Mouse (Mus musculus): Measurements from ENCODE around the gene Grk5. TPM values are rescaled to one million over a fixed set of nuclear protein-coding genes. Genes with fewer than 3 reads are reported as not detected.

The Grk5 gene
- polyA plus RNA-seq, 1 experiment, result 7.2 TPM

GRCm38 (mm10) chr19:60971598-60971997 lies 82.0 kb downstream of the Grk5 start:
- no peak for DNase-seq (ENCODE audit: extremely low spot score in 1 of 2, low spot score in 1 of 2)

- no peak for DNase-seq (ENCODE audit: extremely low spot score in 1 of 2, low spot score in 1 of 2)
These were observed 82.9 kb downstream of the Grk5 start for GRCm38 (mm10) chr19:60972281-60973015.

GRCm38 (mm10) chr19:60973508-60973907 lies 84.0 kb downstream of the Grk5 start:
- DNase-seq (ENCODE audit: extremely low spot score in 1 of 2, low spot score in 1 of 2), result no peak

- DNase-seq (ENCODE audit: extremely low spot score in 1 of 2, low spot score in 1 of 2), result no peak
These were observed 90.0 kb downstream of the Grk5 start for GRCm38 (mm10) chr19:60979581-60979980.

GRCm38 (mm10) chr19:60981391-60981790 lies 91.8 kb downstream of the Grk5 start:
- no peak for DNase-seq (ENCODE audit: extremely low spot score in 1 of 2, low spot score in 1 of 2)

GRCm38 (mm10) chr19:60981894-60982293 lies 92.3 kb downstream of the Grk5 start:
- DNase-seq (ENCODE audit: extremely low spot score in 1 of 2, low spot score in 1 of 2), result no peak

- DNase-seq (ENCODE audit: extremely low spot score in 1 of 2, low spot score in 1 of 2), result no peak
These were observed 100.2 kb downstream of the Grk5 start for GRCm38 (mm10) chr19:60989766-60990165.

- DNase-seq (ENCODE audit: extremely low spot score in 1 of 2, low spot score in 1 of 2), result no peak
These were observed 104.7 kb downstream of the Grk5 start for GRCm38 (mm10) chr19:60994214-60994613.

GRCm38 (mm10) chr19:60994845-60995244 lies 105.3 kb downstream of the Grk5 start:
- no peak for DNase-seq (ENCODE audit: extremely low spot score in 1 of 2, low spot score in 1 of 2)

GRCm38 (mm10) chr19:60997784-60998183 lies 108.2 kb downstream of the Grk5 start:
- DNase-seq (ENCODE audit: extremely low spot score in 1 of 2, low spot score in 1 of 2), result no peak

- no peak for DNase-seq (ENCODE audit: extremely low spot score in 1 of 2, low spot score in 1 of 2)
These were observed 110.1 kb downstream of the Grk5 start for GRCm38 (mm10) chr19:60999652-61000051.

GRCm38 (mm10) chr19:61000958-61001357 lies 111.4 kb downstream of the Grk5 start:
- no peak for DNase-seq (ENCODE audit: extremely low spot score in 1 of 2, low spot score in 1 of 2)

- DNase-seq (ENCODE audit: extremely low spot score in 1 of 2, low spot score in 1 of 2), result no peak
These were observed 119.7 kb downstream of the Grk5 start for GRCm38 (mm10) chr19:61009266-61009665.

- DNase-seq (ENCODE audit: extremely low spot score in 1 of 2, low spot score in 1 of 2), result no peak
These were observed 128.1 kb downstream of the Grk5 start for GRCm38 (mm10) chr19:61017477-61018266.

GRCm38 (mm10) chr19:61021502-61021901 lies 132.0 kb downstream of the Grk5 start:
- DNase-seq (ENCODE audit: extremely low spot score in 1 of 2, low spot score in 1 of 2), result peak in 1 of 2 experiments; percentile 40

- no peak for DNase-seq (ENCODE audit: extremely low spot score in 1 of 2, low spot score in 1 of 2)
These were observed 132.5 kb downstream of the Grk5 start for GRCm38 (mm10) chr19:61021939-61022566.

- no peak for DNase-seq (ENCODE audit: extremely low spot score in 1 of 2, low spot score in 1 of 2)
These were observed 142.0 kb downstream of the Grk5 start for GRCm38 (mm10) chr19:61031570-61031969.

GRCm38 (mm10) chr19:61039151-61039550 lies 149.6 kb downstream of the Grk5 start:
- DNase-seq (ENCODE audit: extremely low spot score in 1 of 2, low spot score in 1 of 2), result no peak

- peak in 1 of 2 experiments; percentile 3 for DNase-seq (ENCODE audit: extremely low spot score in 1 of 2, low spot score in 1 of 2)
These were observed 159.1 kb downstream of the Grk5 start for GRCm38 (mm10) chr19:61048646-61049045.

- peak in 1 of 2 experiments; percentile 2 for DNase-seq (ENCODE audit: extremely low spot score in 1 of 2, low spot score in 1 of 2)
These were observed 159.9 kb downstream of the Grk5 start for GRCm38 (mm10) chr19:61049413-61049812.

GRCm38 (mm10) chr19:61051151-61051550 lies 161.6 kb downstream of the Grk5 start:
- DNase-seq (ENCODE audit: extremely low spot score in 1 of 2, low spot score in 1 of 2), result no peak
